Mouse (Mus musculus) stomach, postnatal 0 days (tissue): Measurements from ENCODE around the gene Sbp. TPM values are rescaled to one million over a fixed set of nuclear protein-coding genes. Genes with fewer than 3 reads are reported as not detected.
"Not testable (repeated sequence)": the region's sequence is repeated elsewhere in the genome, so short reads cannot be mapped to it uniquely, and the experiment has no call there.

Experiments used
- ATAC-seq: fragments of 200-750 bp; cut with Nextera tagmentation; 2 replicates; pipeline ENCODE4 v1.8.0; 2017; ENCODE audit not compliant: low FRiP score, low TSS enrichment
- DNase-seq: peaks from one replicate; pipeline ENCODE4 v3.0.0-alpha.2; 2016; ENCODE audit warnings: low spot score
- H3K27ac ChIP-seq: fragments of 300-500 bp; sonication (generic); replicated peaks from 2 replicates; pipeline ENCODE4 v1.5.1; 2014; ENCODE audit warnings: mild to moderate bottlenecking, control low read depth
- H3K27me3 ChIP-seq: fragments of 300-500 bp; sonication (generic); 2 replicates; pipeline ENCODE4 v1.6.1; 2014; ENCODE audit warnings: low read length; ENCODE audit not compliant: control insufficient read depth, insufficient read depth
- H3K36me3 ChIP-seq: fragments of 300-500 bp; sonication (generic); 2 replicates; pipeline ENCODE4 v1.6.1; 2014; ENCODE audit warnings: low read length, mixed read lengths; ENCODE audit not compliant: control insufficient read depth, insufficient read depth
- H3K4me1 ChIP-seq: fragments of 300-500 bp; sonication (generic); replicated peaks from 2 replicates; pipeline ENCODE4 v1.6.1; 2014; ENCODE audit warnings: antibody characterized with exemption; ENCODE audit not compliant: control insufficient read depth, insufficient read depth
- H3K4me2 ChIP-seq: fragments of 300-500 bp; sonication (generic); replicated peaks from 2 replicates; pipeline ENCODE4 v1.6.1; 2014; ENCODE audit warnings: low read depth, mild to moderate bottlenecking, control low read depth, moderate library complexity
- H3K4me3 ChIP-seq: fragments of 300-500 bp; sonication (generic); 2 replicates; pipeline ENCODE4 v1.5.1; 2014; ENCODE audit warnings: low read depth, low read length, control low read depth
- H3K9ac ChIP-seq: fragments of 300-500 bp; sonication (generic); 2 replicates; pipeline ENCODE4 v1.6.1; 2014; ENCODE audit warnings: mild to moderate bottlenecking, low read length, control low read depth, mixed read lengths
- H3K9me3 ChIP-seq: fragments of 300-500 bp; sonication (generic); 2 replicates; pipeline ENCODE4 v1.6.1; 2016; ENCODE audit warnings: low read length; ENCODE audit not compliant: control insufficient read depth
- CTCF ChIP-seq: IDR thresholded peaks from 2 replicates; pipeline ENCODE4 v1.5.1; 2016; ENCODE audit warnings: antibody characterized with exemption, low read depth, mild to moderate bottlenecking, moderate library complexity
- EP300 ChIP-seq: optimal IDR thresholded peaks from 2 replicates; pipeline ENCODE3; 2016; ENCODE audit warnings: antibody characterized with exemption
- WGBS: fragments of 180-500 bp; shearing (Covaris S2); extraction: QIAGEN DNeasy Blood & Tissue Kit; methylation state at CpG from one replicate; pipeline ENCODE4 v1.1.7; 2014; 5-methylcytosine and 5-hydroxymethylcytosine counted together
- polyA plus RNA-seq: library from polyadenylated mRNA; unstranded; fragments of >200 nt; fragmentation: Nextera tagmentation; extraction: Ambion mirVana; gene quantifications from 2 replicates; pipeline ENCODE4 v1.2.1, GENCODE M21; 2015

Sbp gene
- not detected in 2 replicates for polyA plus RNA-seq

GRCm38 (mm10) chr17:23941372-23941771, at the start of gene Sbp:
Gene Sbp, plus strand, starts transcription at chr17:23941672.
- ATAC-seq (no peak), DNase-seq (no peak)
- H3K27me3 ChIP-seq: no peaks in the 10 kb centered on the region
- TF ChIP-seq EP300: no peak
- TF ChIP-seq CTCF: no peak
- H3K4me2 ChIP-seq: no peak within 1 kb of the TSS
- no peak within 1 kb of the TSS for H3K4me3 ChIP-seq
- no peak within 1 kb of the TSS for H3K9ac ChIP-seq
- no peak within 1 kb of the TSS for H3K27ac ChIP-seq
- H3K4me1 ChIP-seq: no peaks in the 10 kb centered on the region
- no peaks in the 10 kb centered on the region for H3K36me3 ChIP-seq
- no peaks in the 10 kb centered on the region for H3K9me3 ChIP-seq

GRCm38 (mm10) chr17:23917158-23917557, 24.3 kb upstream of the Sbp start, which contains the start of gene Dcpp3:
Gene Dcpp3, plus strand, starts transcription at chr17:23917458.
- H3K27me3 ChIP-seq, H3K4me2 ChIP-seq, H3K27ac ChIP-seq, DNase-seq, H3K4me3 ChIP-seq, H3K4me1 ChIP-seq, ATAC-seq, H3K9ac ChIP-seq, H3K9me3 ChIP-seq, H3K36me3 ChIP-seq: not testable (repeated sequence)
- 46% methylated on average over 4 of the region's 4 CpGs for WGBS

GRCm38 (mm10) chr17:23924531-23925007, 16.9 kb upstream of the Sbp start:
- peak; percentile 37 for TF ChIP-seq CTCF
- TF ChIP-seq EP300: no peak
- H3K27ac ChIP-seq: peak overlapping the region; percentile 95
- DNase-seq (peak; percentile 92), ATAC-seq (peak; percentile 97)
- H3K27me3 ChIP-seq: no peaks in the 10 kb centered on the region
- H3K4me3 ChIP-seq: peak overlapping the region; percentile 52
- no peaks in the 10 kb centered on the region for H3K4me1 ChIP-seq
- peak overlapping the region; percentile 81 for H3K4me2 ChIP-seq
- under 1% methylated on average over 29 of the region's 29 CpGs for WGBS
- H3K9me3 ChIP-seq: no peaks in the 10 kb centered on the region
- peak overlapping the region; percentile 64 for H3K9ac ChIP-seq
- no peaks in the 10 kb centered on the region for H3K36me3 ChIP-seq

GRCm38 (mm10) chr17:23925090-23925493, 16.4 kb upstream of the Sbp start:
- WGBS: 0% methylated on average over 14 of the region's 14 CpGs
- Histone ChIP-seq H3K9me3 (no peaks in the 10 kb centered on the region), H3K4me2 (peak overlapping the region; percentile 81), H3K36me3 (no peaks in the 10 kb centered on the region), H3K4me3 (peak overlapping the region; percentile 52), H3K4me1 (no peaks in the 10 kb centered on the region), H3K27ac (peak overlapping the region; percentile 95), H3K9ac (peak overlapping the region; percentile 64), H3K27me3 (no peaks in the 10 kb centered on the region)
- ATAC-seq: peak; percentile 81
- peak; percentile 26; the same call in 1 of the 2 replicates for TF ChIP-seq CTCF
- TF ChIP-seq EP300: no peak
- peak; percentile 70 for DNase-seq

GRCm38 (mm10) chr17:23931157-23931556, 10.3 kb upstream of the Sbp start:
- TF ChIP-seq CTCF (no peak), EP300 (no peak)
- Histone ChIP-seq H3K27me3 (no peaks in the 10 kb centered on the region), H3K9ac (no peak overlapping the region), H3K4me3 (no peak overlapping the region), H3K9me3 (no peaks in the 10 kb centered on the region), H3K27ac (no peak overlapping the region), H3K36me3 (no peaks in the 10 kb centered on the region), H3K4me2 (no peak overlapping the region), H3K4me1 (no peaks in the 10 kb centered on the region)
- WGBS: 70% methylated on average over 5 of the region's 5 CpGs
- ATAC-seq (no peak), DNase-seq (no peak)

- H3K36me3 ChIP-seq, H3K4me1 ChIP-seq, H3K27ac ChIP-seq, ATAC-seq, H3K4me3 ChIP-seq, DNase-seq, H3K9me3 ChIP-seq, H3K9ac ChIP-seq, H3K27me3 ChIP-seq, H3K4me2 ChIP-seq: not testable (repeated sequence)
- WGBS: 64% methylated on average over 4 of the region's 4 CpGs
Observed at GRCm38 (mm10) chr17:23947486-23947885, 6.0 kb downstream of the Sbp start.
